Mouse (Mus musculus): ENCODE data around the gene Rab30.

Rab30 gene

DNA sequence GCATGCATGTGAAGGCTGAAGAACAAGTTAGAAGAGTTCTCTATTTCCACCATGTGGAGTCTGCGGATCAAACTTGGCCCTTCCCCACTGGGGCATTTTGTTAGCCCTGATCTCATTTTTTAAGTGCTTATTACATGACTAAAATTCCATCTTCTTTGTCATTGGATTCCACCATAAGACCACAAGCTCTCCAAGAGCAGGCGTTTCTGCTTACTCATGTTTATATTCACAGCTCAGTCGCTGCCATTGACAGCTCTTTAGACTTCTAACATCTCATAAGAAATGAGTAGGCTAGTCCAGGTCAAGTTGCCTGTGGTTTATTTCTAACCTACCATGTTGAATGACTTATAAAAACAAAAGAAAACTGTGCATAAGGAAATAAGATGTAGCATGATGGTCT is 84.8 kb downstream of the Rab30 start:
- no peaks in the 10 kb centered on the region for H3K4me1 ChIP-seq (replicated peaks; ENCODE audit: low read depth, low read length)
- no peak overlapping the region for H3K4me3 ChIP-seq (replicated peaks; ENCODE audit: low read length)
- no peaks in the 10 kb centered on the region for H3K9me3 ChIP-seq (ENCODE audit: low read length)
- H3K27me3 ChIP-seq (ENCODE audit: insufficient read depth, low read length) = no peaks in the 10 kb centered on the region
- no peaks in the 10 kb centered on the region for H3K36me3 ChIP-seq (ENCODE audit: insufficient read depth, low read length)
- TF ChIP-seq CTCF (conservative IDR thresholded peaks at IDR 0.05; ENCODE audit: low read length) (no peak), NANOG (IDR thresholded peaks at IDR 0.05; ENCODE audit: borderline replicate concordance, low read length) (no peak), POU5F1 (IDR thresholded peaks at IDR 0.05; ENCODE audit: borderline replicate concordance, low read length) (no peak)

DNA sequence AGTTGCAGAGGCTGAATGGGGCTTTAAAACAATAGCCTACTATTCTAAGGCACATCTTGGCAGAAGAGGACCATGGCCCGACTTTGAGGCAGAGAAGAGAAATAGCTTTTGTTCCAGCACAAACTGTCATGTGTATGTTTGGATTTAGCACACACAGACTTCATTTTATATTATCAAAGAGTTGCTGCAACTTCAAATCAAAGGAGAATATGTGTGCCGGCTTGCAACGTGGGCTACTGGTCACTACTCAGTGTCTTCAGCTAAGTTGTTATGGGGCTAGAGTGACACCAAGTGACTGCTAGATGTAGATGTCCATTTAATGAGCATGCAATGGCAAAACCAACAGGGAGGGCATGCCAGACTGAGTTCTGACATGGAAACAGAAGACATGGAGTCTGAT is 86.6 kb downstream of the Rab30 start:
- H3K27me3 ChIP-seq (ENCODE audit: insufficient read depth, low read length) = no peaks in the 10 kb centered on the region
- H3K4me1 ChIP-seq (replicated peaks; ENCODE audit: low read depth, low read length) = no peaks in the 10 kb centered on the region
- H3K36me3 ChIP-seq (ENCODE audit: insufficient read depth, low read length) = no peaks in the 10 kb centered on the region
- H3K9me3 ChIP-seq (ENCODE audit: low read length) = no peaks in the 10 kb centered on the region
- H3K4me3 ChIP-seq (replicated peaks; ENCODE audit: low read length) = no peak overlapping the region
- no peak for TF ChIP-seq NANOG (IDR thresholded peaks at IDR 0.05; ENCODE audit: borderline replicate concordance, low read length)
- TF ChIP-seq CTCF (conservative IDR thresholded peaks at IDR 0.05; ENCODE audit: low read length) = no peak
- TF ChIP-seq POU5F1 (IDR thresholded peaks at IDR 0.05; ENCODE audit: borderline replicate concordance, low read length) = no peak

DNA sequence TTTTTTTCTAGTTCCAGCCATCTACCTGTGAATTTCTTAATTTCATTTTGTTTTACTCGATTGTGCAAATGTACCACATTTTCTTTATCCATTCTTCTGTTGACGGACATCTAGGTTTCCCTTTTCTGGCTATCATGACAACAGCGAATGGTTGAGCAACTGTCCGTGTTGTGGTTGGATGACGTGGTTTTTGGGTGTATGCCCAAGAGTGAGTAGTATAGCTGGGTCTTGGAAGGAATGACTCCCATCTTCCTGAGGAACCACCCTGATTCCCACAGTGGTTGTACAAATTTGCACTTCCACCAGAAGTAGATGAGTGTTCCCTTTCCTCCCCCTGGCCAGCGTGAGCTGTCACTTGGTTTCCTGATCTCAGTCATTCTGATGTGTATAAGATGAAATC is 91.0 kb downstream of the Rab30 start:
- H3K4me3 ChIP-seq (replicated peaks; ENCODE audit: low read length) = no peak overlapping the region
- H3K27me3 ChIP-seq (ENCODE audit: insufficient read depth, low read length) = no peaks in the 10 kb centered on the region
- no peak for TF ChIP-seq CTCF (conservative IDR thresholded peaks at IDR 0.05; ENCODE audit: low read length)
- no peak for TF ChIP-seq NANOG (IDR thresholded peaks at IDR 0.05; ENCODE audit: borderline replicate concordance, low read length)
- TF ChIP-seq POU5F1 (IDR thresholded peaks at IDR 0.05; ENCODE audit: borderline replicate concordance, low read length) = no peak
- peaks cover 9% of the 10 kb centered on the region; the same call in 1 of the 2 replicates for H3K36me3 ChIP-seq (ENCODE audit: insufficient read depth, low read length)
- no peaks in the 10 kb centered on the region for H3K9me3 ChIP-seq (ENCODE audit: low read length)
- no peaks in the 10 kb centered on the region for H3K4me1 ChIP-seq (replicated peaks; ENCODE audit: low read depth, low read length)

DNA sequence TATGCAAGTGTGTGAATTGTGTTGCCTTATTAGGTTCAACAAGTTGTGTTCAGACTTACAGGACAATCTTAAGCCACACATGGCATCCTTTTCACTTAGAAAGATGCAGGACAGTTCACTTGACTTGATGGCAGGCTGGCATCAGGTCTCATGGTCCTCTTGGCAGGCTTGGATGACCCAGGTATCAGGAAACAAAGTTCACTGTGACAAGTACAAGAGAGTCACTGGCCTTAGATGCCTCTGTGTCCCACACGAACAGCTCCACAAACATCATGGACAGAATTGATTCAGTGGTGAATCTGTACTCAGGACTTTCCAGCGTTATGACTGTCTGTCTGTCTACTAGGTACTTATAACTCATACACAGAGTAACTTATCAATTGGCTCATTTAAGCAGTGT is 93.0 kb downstream of the Rab30 start:
- Histone ChIP-seq H3K27me3 (ENCODE audit: insufficient read depth, low read length) (no peaks in the 10 kb centered on the region), H3K36me3 (ENCODE audit: insufficient read depth, low read length) (peaks cover 9% of the 10 kb centered on the region; the same call in 1 of the 2 replicates), H3K9me3 (ENCODE audit: low read length) (no peaks in the 10 kb centered on the region), H3K4me1 (replicated peaks; ENCODE audit: low read depth, low read length) (no peaks in the 10 kb centered on the region), H3K4me3 (replicated peaks; ENCODE audit: low read length) (no peak overlapping the region)
- TF ChIP-seq CTCF (conservative IDR thresholded peaks at IDR 0.05; ENCODE audit: low read length) (no peak), POU5F1 (IDR thresholded peaks at IDR 0.05; ENCODE audit: borderline replicate concordance, low read length) (no peak), NANOG (IDR thresholded peaks at IDR 0.05; ENCODE audit: borderline replicate concordance, low read length) (no peak)

DNA sequence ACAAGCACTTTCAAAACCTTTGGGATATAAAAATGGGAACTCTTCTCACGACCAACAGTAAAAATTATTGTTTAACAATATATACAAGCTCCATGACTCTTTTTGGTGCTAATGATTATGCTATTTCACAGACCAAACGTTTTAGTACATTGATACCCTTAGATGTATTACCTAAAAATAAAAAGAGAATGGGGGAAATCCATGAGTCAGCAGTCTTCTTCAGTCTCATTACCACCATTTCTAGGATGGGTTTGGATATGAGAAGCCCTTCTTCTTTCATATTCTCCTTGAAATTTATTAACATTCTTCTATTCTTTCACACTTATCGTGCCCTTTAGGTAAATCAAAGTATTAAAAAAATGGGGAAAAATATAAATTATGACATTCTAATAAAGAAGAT is 95.0 kb downstream of the Rab30 start:
- no peaks in the 10 kb centered on the region for H3K4me1 ChIP-seq (replicated peaks; ENCODE audit: low read depth, low read length)
- H3K27me3 ChIP-seq (ENCODE audit: insufficient read depth, low read length) = no peaks in the 10 kb centered on the region
- H3K36me3 ChIP-seq (ENCODE audit: insufficient read depth, low read length) = peaks cover 9% of the 10 kb centered on the region; the same call in 1 of the 2 replicates
- H3K9me3 ChIP-seq (ENCODE audit: low read length) = no peaks in the 10 kb centered on the region
- no peak overlapping the region for H3K4me3 ChIP-seq (replicated peaks; ENCODE audit: low read length)
- TF ChIP-seq NANOG (IDR thresholded peaks at IDR 0.05; ENCODE audit: borderline replicate concordance, low read length) (no peak), CTCF (conservative IDR thresholded peaks at IDR 0.05; ENCODE audit: low read length) (no peak), POU5F1 (IDR thresholded peaks at IDR 0.05; ENCODE audit: borderline replicate concordance, low read length) (no peak)

DNA sequence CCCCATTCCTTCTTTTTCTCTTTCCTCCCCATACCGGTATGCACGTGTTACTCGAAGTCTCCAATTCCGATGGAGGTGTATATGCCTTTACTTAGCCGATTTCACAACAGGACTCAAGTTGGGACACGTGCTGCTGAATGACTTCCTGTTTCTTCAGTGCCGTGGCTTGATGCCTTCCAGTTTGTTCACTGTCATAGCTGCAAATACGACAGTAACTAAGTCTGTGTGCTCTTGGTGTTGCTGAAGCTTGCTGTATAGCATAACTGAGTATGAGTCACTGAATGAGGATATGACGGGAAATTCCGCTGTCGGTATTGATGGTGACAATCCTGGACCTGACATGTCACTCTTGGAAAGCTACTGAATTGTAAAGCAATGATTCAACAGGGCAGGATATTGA is 95.8 kb downstream of the Rab30 start:
- peaks cover 9% of the 10 kb centered on the region; the same call in 1 of the 2 replicates for H3K36me3 ChIP-seq (ENCODE audit: insufficient read depth, low read length)
- no peaks in the 10 kb centered on the region for H3K27me3 ChIP-seq (ENCODE audit: insufficient read depth, low read length)
- H3K4me1 ChIP-seq (replicated peaks; ENCODE audit: low read depth, low read length) = no peaks in the 10 kb centered on the region
- H3K4me3 ChIP-seq (replicated peaks; ENCODE audit: low read length) = no peak overlapping the region
- TF ChIP-seq POU5F1 (IDR thresholded peaks at IDR 0.05; ENCODE audit: borderline replicate concordance, low read length) (no peak), NANOG (IDR thresholded peaks at IDR 0.05; ENCODE audit: borderline replicate concordance, low read length) (no peak), CTCF (conservative IDR thresholded peaks at IDR 0.05; ENCODE audit: low read length) (no peak)
- H3K9me3 ChIP-seq (ENCODE audit: low read length) = no peaks in the 10 kb centered on the region

DNA sequence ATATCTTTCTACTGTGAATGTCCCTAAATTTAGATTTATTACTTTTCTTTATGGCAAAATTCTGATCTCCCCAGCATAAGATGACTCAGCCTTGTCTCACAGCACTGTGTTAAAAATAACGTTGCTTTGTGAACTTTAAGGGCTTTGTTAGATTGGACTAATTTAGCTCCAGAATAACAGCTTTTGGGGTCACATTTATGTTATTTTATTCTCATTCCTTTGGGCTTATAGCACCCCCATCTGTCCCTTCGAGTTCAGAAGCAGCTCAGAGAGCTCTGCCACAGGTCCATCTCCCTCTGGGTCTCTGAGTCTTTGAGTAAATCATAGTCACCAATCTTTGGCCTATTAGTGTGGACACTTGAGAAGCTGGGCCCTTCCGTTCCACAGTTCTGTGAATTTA is 96.5 kb downstream of the Rab30 start:
- H3K9me3 ChIP-seq (ENCODE audit: low read length) = no peaks in the 10 kb centered on the region

DNA sequence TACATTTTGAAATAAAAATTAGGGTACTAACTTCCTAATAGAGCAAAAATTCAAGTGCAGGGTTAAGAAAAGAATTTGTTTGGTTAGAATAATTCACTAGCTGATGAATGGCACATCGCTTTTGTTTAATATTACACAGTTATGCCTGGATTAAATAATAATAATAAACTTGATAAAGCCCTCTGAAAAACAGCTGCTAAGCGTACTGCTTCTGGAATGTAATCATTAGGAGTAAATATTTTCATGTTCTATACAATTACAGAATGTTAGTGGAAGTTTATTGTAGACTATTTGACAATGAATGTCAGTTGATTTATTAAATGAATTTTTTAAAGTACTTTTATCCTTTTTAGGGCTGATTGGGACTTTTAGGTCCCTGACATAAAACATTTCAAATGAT is 100.9 kb downstream of the Rab30 start:
- Histone ChIP-seq H3K9me3 (ENCODE audit: low read length) (no peaks in the 10 kb centered on the region), H3K27me3 (ENCODE audit: insufficient read depth, low read length) (no peaks in the 10 kb centered on the region), H3K36me3 (ENCODE audit: insufficient read depth, low read length) (no peaks in the 10 kb centered on the region), H3K4me1 (replicated peaks; ENCODE audit: low read depth, low read length) (no peaks in the 10 kb centered on the region), H3K4me3 (replicated peaks; ENCODE audit: low read length) (no peak overlapping the region)
- TF ChIP-seq POU5F1 (IDR thresholded peaks at IDR 0.05; ENCODE audit: borderline replicate concordance, low read length) (no peak), NANOG (IDR thresholded peaks at IDR 0.05; ENCODE audit: borderline replicate concordance, low read length) (no peak), CTCF (conservative IDR thresholded peaks at IDR 0.05; ENCODE audit: low read length) (no peak)

More for the DNA sequence above, 96.5 kb downstream of the Rab30 start:
- Histone ChIP-seq H3K36me3 (ENCODE audit: insufficient read depth, low read length) (peaks cover 9% of the 10 kb centered on the region; the same call in 1 of the 2 replicates), H3K4me1 (replicated peaks; ENCODE audit: low read depth, low read length) (no peaks in the 10 kb centered on the region), H3K4me3 (replicated peaks; ENCODE audit: low read length) (no peak overlapping the region), H3K27me3 (ENCODE audit: insufficient read depth, low read length) (no peaks in the 10 kb centered on the region)
- TF ChIP-seq POU5F1 (IDR thresholded peaks at IDR 0.05; ENCODE audit: borderline replicate concordance, low read length) (no peak), NANOG (IDR thresholded peaks at IDR 0.05; ENCODE audit: borderline replicate concordance, low read length) (no peak), CTCF (conservative IDR thresholded peaks at IDR 0.05; ENCODE audit: low read length) (no peak)

DNA sequence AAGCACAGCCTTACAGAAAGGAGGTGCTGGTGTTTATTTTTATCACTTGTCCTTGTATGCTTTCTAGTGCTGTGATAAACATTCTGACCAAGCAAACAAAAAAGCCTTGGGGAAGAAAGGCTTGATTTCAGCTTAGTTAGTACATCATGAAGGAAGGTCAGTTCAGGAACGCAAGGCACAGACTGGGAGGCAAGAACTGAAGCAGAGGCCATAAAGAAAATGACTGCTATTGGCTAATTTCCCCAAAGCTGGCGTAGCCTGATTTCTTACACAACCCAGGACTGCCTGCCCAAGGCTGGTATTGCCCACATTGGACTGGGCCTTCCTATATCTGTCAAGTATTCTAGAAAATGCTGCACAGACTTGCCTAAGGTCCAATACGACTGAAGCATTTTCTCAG is 106.8 kb downstream of the Rab30 start:
- TF ChIP-seq NANOG (IDR thresholded peaks at IDR 0.05; ENCODE audit: borderline replicate concordance, low read length) (no peak), CTCF (conservative IDR thresholded peaks at IDR 0.05; ENCODE audit: low read length) (no peak), POU5F1 (IDR thresholded peaks at IDR 0.05; ENCODE audit: borderline replicate concordance, low read length) (no peak)
- H3K4me1 ChIP-seq (replicated peaks; ENCODE audit: low read depth, low read length) = no peaks in the 10 kb centered on the region

More for the DNA sequence above, 106.8 kb downstream of the Rab30 start:
- Histone ChIP-seq H3K27me3 (ENCODE audit: insufficient read depth, low read length) (no peaks in the 10 kb centered on the region), H3K36me3 (ENCODE audit: insufficient read depth, low read length) (no peaks in the 10 kb centered on the region), H3K9me3 (ENCODE audit: low read length) (no peaks in the 10 kb centered on the region), H3K4me3 (replicated peaks; ENCODE audit: low read length) (no peak overlapping the region)

All from E14TG2a.4 (cell line).